Mouse (Mus musculus): ENCODE data around the gene Rsu1.

DNA sequence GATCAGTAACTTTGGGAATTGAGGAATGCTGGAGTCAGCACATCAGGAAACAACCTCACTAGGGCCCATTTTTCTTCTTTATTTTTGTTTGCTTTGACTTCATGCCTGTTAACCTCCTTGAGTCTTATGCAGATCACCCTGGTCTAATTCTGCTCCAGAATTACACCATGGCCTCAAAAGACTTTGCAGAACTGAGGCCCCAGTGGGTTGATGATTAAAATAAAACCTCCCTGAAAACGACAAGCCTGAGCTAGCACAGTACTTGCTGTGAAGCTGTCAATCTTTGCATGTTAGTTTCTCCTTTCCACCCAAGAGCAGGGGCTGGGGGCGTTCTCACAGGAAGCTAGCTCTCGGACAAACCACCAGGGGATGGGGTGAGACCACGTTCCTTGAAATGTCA is 164.7 kb downstream of the Rsu1 start:
- no peak for TF ChIP-seq CTCF (IDR thresholded peaks at IDR 0.05; ENCODE audit: borderline replicate concordance, extremely low read depth, insufficient read depth, insufficient read length)
- TF ChIP-seq POLR2A (IDR thresholded peaks at IDR 0.05; ENCODE audit: borderline replicate concordance, extremely low read depth, insufficient read depth, insufficient read length, poor library complexity, severe bottlenecking), result no peak
